Mouse (Mus musculus) heart, adult 2 months (tissue): ENCODE measurements around the gene Heatr9.

Experiments used
- CTCF ChIP-seq: fragments of 200-600 bp; IDR thresholded peaks from 2 replicates; pipeline ENCODE4 v1.8.1; 2022; ENCODE audit warnings: antibody characterized with exemption, mild to moderate bottlenecking, moderate library complexity
- POLR2A ChIP-seq: fragments of 200-500 bp; IDR thresholded peaks from 2 replicates; pipeline ENCODE4 v1.6.1; 2011; ENCODE audit warnings: mild to moderate bottlenecking, low read depth, low read length, control low read depth; ENCODE audit not compliant: insufficient read depth

- TF ChIP-seq POLR2A, result no peak
- no peak for TF ChIP-seq CTCF
Measured at GRCm38 (mm10) chr11:83544214-83544613, 22.2 kb upstream of the Heatr9 start.
